Mouse (Mus musculus): ENCODE results near the gene Arl15.

DNA sequence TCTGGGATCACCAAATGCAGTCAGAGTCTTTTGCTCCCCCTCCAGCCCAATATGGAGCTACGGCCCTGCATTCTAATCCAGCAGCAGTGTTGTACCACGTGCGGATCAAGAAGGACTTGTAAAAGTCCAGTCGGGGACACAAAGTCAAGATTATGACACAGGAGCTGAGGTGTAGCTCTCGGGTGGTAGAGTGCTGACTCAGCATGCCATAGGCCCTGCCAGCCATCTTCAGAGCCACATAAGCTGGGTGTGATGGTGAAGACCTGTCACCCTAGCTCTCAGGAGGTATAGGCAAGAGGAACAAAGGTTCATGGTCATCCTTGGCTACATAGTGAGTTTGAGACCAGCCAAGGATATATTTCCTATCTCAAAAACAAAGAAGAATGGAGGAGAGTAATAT, 377.2 kb downstream of the Arl15 start:
- TF ChIP-seq CTCF (IDR thresholded peaks at IDR 0.05; ENCODE audit: low read depth) (no peak), EP300 (IDR thresholded peaks at IDR 0.05; ENCODE audit: low read depth) (no peak)
